Mouse (Mus musculus): ENCODE measurements around the gene Bcat2.
"Not testable (repeated sequence)": the region's sequence is repeated elsewhere in the genome, so short reads cannot be mapped to it uniquely, and the experiment has no call there.

Bcat2 gene

GRCm38 (mm10) chr7:45570103-45570741 is at the start of gene Bcat2:
Gene Bcat2 (plus strand): TSS chr7:45570153.
- DNase-seq = peak; percentile 88

- no peak for DNase-seq
Observed at GRCm38 (mm10) chr7:45520605-45521004, 49.3 kb upstream of the Bcat2 start.

GRCm38 (mm10) chr7:45521728-45522184 is 48.2 kb upstream of the Bcat2 start:
- peak; percentile 96 for DNase-seq

- no peak for DNase-seq
Observed at GRCm38 (mm10) chr7:45522194-45522752, 47.7 kb upstream of the Bcat2 start.

GRCm38 (mm10) chr7:45522957-45523676 is 46.8 kb upstream of the Bcat2 start:
- DNase-seq = no peak

GRCm38 (mm10) chr7:45523678-45524170 is 46.2 kb upstream of the Bcat2 start:
- DNase-seq = no peak

GRCm38 (mm10) chr7:45524841-45525621 is 44.9 kb upstream of the Bcat2 start:
- no peak for DNase-seq

- peak; percentile 94 for DNase-seq
Observed at GRCm38 (mm10) chr7:45525809-45526473, 44.0 kb upstream of the Bcat2 start, which contains the start of the genes Ppp1r15a and Plekha4. Gene Ppp1r15a (minus strand): TSS chr7:45526268. Gene Plekha4 (plus strand): TSS chr7:45526330.

GRCm38 (mm10) chr7:45526474-45527120 is 43.4 kb upstream of the Bcat2 start:
- DNase-seq = no peak

GRCm38 (mm10) chr7:45527169-45527568 is 42.8 kb upstream of the Bcat2 start:
- DNase-seq = not testable (repeated sequence)

- no peak for DNase-seq
Observed at GRCm38 (mm10) chr7:45529461-45529860, 40.5 kb upstream of the Bcat2 start.

- no peak for DNase-seq
Observed at GRCm38 (mm10) chr7:45530643-45531042, 39.3 kb upstream of the Bcat2 start.

GRCm38 (mm10) chr7:45535676-45536075 is 34.3 kb upstream of the Bcat2 start:
- no peak for DNase-seq

GRCm38 (mm10) chr7:45537602-45538001 is 32.4 kb upstream of the Bcat2 start:
- no peak for DNase-seq

GRCm38 (mm10) chr7:45538163-45539041 is 31.6 kb upstream of the Bcat2 start:
- DNase-seq = peak; percentile 83

GRCm38 (mm10) chr7:45539095-45539494 is 30.9 kb upstream of the Bcat2 start:
- no peak for DNase-seq

GRCm38 (mm10) chr7:45540213-45540612 is 29.7 kb upstream of the Bcat2 start:
- no peak for DNase-seq

GRCm38 (mm10) chr7:45544525-45544924 is 25.4 kb upstream of the Bcat2 start:
- DNase-seq = no peak

- no peak for DNase-seq
Observed at GRCm38 (mm10) chr7:45549641-45550436, 20.1 kb upstream of the Bcat2 start.

Measured in embryo, embryonic 11 days (tissue).